Mouse (Mus musculus) mouse embryonic stem cell (cell line): Measurements from ENCODE around the gene Hdac5.

Source experiments
- in situ Hi-C, 2 experiments: fragments of 300-500 bp; cut with MboI; formaldehyde crosslinking; loops; 1 replicate in 1 of 2; 3 replicates in 1 of 2; pipeline ENCODE4 v1.14.3; 2019 to 2020; ENCODE audit warnings: low sequenced_read_pairs in 2 of 2, low pct_unique_long_range_greater_than_20kb in 1 of 2, mixed read lengths in 1 of 2; ENCODE audit not compliant: unreplicated experiment in 1 of 2

The Hdac5 gene

DNA sequence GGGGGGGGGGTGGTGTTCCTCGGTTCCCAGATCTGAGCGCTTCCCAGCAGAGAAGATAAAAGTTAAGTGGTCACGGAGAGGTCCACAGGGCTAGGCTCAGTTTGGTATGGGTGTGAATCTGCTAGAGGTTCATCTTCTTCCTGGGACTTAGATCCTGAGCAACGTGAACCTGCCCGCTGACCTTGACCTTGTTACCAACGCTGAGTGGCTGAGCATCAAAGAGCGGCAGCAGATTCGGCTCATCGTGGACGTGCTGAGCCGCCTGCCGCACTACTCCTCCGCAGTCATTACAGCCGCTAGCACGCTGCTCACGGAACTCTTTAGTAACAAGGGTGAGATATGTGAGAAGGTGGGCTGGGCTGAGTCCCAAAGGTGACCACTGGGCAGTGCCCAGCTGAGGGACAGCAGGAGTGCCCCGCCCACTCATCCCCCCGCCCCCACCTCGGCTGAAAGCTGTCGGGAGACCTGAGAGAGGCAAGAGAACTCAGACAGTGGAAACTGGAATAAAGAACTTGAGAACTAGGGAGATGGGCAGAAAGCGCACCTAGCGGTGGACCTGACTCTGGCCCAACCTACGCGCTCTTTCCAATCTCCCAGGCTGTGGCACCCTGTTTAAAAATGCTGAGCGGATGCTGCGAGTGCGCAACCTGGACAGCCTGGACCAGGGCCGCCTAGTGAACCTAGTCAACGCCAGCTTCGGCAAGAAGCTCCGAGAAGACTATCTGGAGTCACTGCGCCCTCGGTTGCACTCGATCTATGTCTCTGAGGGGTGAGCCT lies 82.6 kb downstream of the Hdac5 start:
- in situ Hi-C loops, result loop anchor here in 1 of 2 experiments (10.0 kb wide), 1 partner anchor 83 kb away; no protein-coding TSS in a partner anchor

DNA sequence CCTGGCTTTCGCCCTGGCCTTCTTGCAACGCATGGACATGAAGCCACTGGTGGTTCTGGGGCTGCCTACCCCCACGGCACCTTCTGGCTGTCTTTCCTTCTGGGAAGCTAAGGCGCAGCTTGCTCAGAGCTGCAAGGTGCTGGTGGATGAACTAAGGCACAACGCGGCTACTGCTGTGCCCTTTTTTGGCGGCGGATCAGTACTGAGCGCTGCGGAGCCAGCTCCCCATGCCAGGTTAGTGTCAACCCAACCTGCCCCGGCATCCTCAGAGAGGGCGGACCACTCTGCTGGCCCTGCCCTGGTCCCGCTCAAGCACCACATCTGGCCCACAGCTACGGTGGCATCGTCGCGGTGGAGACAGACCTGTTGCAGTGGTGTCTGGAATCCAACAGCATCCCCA lies 83.4 kb downstream of the Hdac5 start:
- in situ Hi-C loops, result loop anchor here in 1 of 2 experiments (10.0 kb wide), 1 partner anchor 82 kb away; no protein-coding TSS in a partner anchor

GRCm38 (mm10) chr11:102146005-102146404 lies 84.0 kb downstream of the Hdac5 start:
- in situ Hi-C loops, result loop anchor here in 1 of 2 experiments (10.0 kb wide), 1 partner anchor 81 kb away; no protein-coding TSS in a partner anchor

DNA sequence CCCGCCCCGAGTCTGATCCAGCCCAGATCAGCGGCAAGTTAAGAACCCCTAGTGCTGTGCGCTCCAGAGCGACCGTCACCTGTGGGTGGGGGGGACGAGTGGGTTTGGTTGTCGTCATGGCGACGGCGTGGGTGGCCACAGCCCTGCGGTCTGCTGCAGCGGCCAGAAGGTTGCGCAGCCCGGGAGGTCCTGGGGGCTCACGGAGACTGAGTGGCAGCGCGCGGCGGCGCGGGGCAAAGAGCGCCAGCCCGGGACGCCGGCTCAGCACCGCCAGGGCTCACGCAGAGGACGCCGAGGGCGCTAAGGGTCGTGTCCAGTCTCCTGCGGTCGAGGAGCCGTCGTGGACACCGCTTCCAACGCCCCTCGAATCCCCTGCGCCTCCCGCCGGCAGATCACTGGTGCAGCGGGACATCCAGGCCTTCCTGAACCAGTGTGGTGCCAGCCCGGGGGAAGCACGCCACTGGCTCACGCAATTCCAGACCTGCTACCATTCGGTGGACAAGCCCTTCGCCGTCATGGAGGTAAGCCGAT lies 84.4 kb downstream of the Hdac5 start, which contains the start of gene Nags:
Gene Nags (plus strand): TSS at position 43 of the 531 bp plus-strand sequence.
- in situ Hi-C loops, result loop anchor here in 1 of 2 experiments (10.0 kb wide), 1 partner anchor 81 kb away; no protein-coding TSS in a partner anchor

DNA sequence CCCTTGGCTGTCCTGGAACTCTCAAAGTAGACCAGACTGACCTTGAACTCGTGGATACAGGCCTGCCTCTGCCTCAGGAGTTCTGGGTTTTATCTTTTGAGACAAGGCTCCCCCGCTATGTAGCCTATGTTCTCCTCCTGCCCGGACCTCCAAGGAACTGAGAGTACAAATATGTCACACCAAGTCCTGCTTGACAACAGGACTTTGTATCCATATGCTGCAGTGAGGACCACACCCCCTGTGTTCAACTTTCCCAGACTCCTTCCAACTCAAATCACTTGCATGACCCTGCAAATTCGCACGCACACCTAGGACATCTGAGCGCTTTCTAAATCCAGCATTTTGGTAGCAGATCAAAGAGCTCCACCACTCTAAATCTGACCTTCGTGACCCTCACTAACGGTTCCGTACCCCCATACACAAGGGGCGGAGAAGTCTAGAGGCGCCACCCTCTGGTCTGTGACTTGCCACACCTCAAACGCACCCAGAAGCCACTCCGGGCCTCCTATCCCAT lies 85.0 kb downstream of the Hdac5 start:
- in situ Hi-C loops, result loop anchor here in 1 of 2 experiments (10.0 kb wide), 1 partner anchor 80 kb away; no protein-coding TSS in a partner anchor
